Mouse (Mus musculus): ENCODE data around the gene Pbx1.
"Not testable (repeated sequence)": the region's sequence is repeated elsewhere in the genome, so short reads cannot be mapped to it uniquely, and the experiment has no call there.

Gene Pbx1

GRCm38 (mm10) chr1:168432232-168432280 is at the start of gene Pbx1:
Gene Pbx1 (minus strand): TSS chr1:168432270.
- DNase-seq (ENCODE audit: extremely low spot score, low spot score), result not testable (repeated sequence)

DNA sequence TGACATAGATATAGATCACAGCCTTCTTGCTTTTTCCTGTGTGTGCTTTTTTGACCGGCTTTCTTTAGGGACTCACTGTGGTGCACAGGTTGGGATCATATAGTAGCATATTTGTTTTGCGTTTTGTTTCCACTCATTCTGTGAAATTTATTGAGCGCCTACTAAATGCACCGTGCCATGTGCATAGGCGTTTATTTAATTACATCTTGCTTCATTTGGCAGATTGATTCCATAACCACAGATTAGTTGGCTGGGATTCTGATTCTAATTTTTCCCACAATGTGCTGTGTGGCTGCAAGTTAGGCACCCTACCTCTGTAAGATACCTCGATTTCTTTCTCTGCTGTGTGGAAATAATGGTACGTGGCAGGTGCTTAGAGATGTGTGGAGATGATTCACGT is 47.6 kb upstream of the Pbx1 start:
- no peak for DNase-seq (ENCODE audit: extremely low spot score, low spot score)

GRCm38 (mm10) chr1:168478829-168479228 is 46.8 kb upstream of the Pbx1 start:
- no peak for DNase-seq (ENCODE audit: extremely low spot score, low spot score)

DNA sequence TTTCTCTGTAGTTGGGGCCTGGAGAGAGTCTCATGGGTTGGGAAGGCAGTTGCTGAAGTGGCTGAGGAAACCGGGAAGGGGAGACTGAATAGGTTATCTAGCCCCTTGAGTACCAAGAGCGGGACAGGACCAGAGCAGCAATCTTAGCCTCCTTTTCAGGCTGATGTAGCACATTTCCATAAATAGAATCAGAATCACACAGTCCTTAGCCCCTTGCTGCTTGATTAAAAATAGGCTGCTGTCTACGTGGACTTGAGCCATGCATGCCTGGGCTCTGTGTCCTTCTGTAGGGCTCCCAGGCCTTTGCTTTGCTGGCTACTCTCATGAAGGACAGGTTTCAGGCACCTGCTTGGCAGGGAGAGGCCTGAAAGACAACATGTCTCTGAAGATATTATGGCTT is 44.8 kb upstream of the Pbx1 start:
- DNase-seq (ENCODE audit: extremely low spot score, low spot score), result no peak

DNA sequence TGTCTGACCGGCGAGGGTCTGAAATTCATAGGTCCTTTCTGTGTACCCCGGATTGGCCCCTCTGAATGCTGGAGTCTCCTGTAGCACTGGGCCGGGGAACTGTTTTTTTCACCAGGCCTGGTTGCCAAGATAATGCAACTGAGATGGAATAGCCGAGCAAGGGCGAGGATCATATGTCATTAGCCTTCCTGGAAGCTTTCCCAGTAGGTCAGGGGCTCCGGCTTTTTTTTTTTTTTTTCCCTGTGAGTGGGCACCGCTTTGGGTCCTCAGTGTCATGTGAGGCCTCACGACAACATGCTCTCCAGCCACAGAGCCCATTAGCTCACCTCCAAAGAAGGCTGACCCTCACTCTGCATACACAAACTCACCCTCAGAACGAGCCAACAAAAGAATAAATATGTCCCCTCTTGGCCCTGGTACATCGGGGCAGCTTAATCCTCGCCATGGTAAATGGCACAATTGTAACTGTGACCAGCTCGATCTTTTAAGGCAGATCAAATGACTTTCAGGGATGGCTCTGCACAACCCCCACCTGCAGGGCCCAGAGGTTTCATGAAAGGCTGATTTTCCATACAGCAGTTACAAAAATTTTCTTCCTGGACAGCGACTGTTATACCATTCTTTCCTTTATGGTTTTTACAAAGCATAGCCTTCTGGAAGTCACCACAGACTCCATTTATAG is 44.3 kb upstream of the Pbx1 start:
- DNase-seq (ENCODE audit: extremely low spot score, low spot score), result no peak

GRCm38 (mm10) chr1:168475579-168476208 is 43.6 kb upstream of the Pbx1 start:
- DNase-seq (ENCODE audit: extremely low spot score, low spot score), result no peak

DNA sequence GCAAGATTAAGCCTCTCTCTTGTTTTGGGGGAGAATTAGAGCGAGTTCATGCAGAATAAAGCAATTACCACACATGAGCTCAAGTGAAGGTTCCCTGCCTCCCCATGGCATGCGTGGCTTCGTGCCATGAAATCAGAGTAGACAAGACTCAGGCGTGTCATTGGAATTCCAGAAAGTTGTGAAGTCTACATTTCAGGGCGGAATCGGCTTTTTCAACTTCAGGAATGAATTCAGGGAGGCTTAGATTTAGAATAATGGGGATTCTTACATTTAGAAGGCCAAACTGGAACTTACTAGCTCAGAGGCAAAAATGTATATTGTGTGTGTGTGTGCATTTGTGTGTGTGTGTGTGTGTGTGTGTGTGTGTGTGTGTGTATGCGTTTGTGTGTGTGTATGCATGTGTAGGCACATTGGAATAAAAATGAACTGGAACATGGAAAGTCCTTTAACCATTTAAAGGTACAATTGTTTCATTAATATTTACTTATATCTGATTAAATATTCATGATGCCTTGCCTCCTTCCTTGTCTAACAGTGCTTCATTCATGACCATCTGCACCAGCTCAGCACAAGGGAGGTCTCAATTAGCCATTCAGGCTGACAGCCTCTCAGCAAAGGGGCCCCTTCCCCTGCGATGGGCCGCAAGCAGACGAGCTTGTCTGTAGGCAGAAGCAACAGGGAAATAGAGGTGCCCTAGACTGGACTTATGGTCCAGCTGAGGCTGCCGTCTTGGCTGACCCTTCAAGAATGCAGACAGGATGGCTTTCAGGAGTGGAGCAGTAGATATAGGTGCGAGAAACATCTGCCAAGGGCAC is 41.4 kb upstream of the Pbx1 start:
- peak; percentile 41 for DNase-seq (ENCODE audit: extremely low spot score, low spot score)

GRCm38 (mm10) chr1:168472545-168473254 is 40.6 kb upstream of the Pbx1 start:
- no peak for DNase-seq (ENCODE audit: extremely low spot score, low spot score)

- no peak for DNase-seq (ENCODE audit: extremely low spot score, low spot score)
Observed at GRCm38 (mm10) chr1:168459426-168459825, 27.4 kb upstream of the Pbx1 start.

DNA sequence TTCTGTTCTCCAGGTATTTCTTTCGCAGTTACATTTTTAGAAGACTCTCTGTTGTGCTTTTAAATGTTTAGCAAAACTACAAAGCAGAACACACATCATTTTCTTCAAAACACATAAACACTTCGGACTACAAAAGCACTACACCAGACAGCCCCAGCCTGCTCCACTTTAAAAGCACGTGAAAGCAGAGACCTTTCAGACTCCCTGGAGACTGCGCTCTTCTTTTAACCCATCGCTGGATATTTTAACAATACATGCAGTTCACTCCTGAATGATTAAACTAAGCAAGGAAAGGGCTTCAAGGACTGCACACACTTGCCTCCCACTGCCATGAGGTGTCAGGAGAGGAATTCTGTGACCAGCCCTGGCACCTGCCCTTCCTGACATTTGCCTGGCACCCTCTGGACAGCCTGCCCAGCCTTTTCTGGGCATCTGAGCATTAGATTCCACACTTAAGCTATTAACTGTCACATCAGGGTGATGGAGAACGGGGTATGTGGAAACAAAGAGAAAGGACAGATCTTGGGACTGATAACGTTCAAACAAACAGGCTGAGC is 25.2 kb upstream of the Pbx1 start:
- no peak for DNase-seq (ENCODE audit: extremely low spot score, low spot score)

DNA sequence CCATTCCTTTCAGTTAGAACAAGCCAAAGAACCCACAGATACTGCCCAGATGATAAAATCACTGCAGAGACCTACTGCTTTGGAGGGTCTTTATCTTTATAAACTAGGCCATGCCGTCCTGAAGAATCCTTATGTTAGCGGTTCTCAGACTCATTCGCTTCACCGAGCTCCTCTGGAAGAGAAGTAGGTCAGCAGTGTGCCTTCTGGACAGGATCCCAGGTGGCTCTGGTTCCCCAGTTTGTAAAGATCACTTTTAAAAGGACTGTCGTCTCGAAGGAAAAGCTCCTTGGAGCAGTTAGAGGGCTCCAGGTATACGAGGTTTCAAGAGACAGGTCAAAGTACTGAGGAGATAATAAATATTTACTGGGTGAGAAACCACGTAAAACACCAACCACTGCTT is 23.1 kb upstream of the Pbx1 start:
- DNase-seq (ENCODE audit: extremely low spot score, low spot score), result no peak

- no peak for DNase-seq (ENCODE audit: extremely low spot score, low spot score)
Observed at GRCm38 (mm10) chr1:168433671-168434070, 1.6 kb upstream of the Pbx1 start.

DNA sequence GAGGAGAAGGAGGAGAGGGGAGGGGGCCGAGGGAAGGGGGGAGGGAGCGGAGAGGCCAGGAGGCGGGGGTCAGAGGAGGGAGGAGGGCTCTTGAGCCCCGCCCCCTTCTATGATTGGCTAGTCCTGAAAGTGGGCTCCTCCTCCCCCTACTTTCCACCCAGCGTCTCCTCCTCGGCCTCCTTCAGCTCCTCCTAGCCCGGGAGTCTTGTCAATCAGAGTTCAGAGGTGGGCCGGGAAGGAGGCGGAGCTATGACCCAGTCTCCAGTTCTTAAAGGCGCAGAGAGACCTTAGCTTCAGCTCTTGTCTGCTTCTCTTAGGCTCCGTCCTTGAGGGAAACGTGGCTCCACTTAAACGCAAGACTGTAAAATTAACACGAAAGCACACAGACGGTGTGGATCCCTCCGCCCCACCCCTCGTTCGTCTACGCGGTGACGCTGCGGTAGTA is 233 bp upstream of the Pbx1 start:
- peak; percentile 90 for DNase-seq (ENCODE audit: extremely low spot score, low spot score)

GRCm38 (mm10) chr1:168431711-168432231 is 299 bp downstream of the Pbx1 start:
- peak; percentile 88 for DNase-seq (ENCODE audit: extremely low spot score, low spot score)

DNA sequence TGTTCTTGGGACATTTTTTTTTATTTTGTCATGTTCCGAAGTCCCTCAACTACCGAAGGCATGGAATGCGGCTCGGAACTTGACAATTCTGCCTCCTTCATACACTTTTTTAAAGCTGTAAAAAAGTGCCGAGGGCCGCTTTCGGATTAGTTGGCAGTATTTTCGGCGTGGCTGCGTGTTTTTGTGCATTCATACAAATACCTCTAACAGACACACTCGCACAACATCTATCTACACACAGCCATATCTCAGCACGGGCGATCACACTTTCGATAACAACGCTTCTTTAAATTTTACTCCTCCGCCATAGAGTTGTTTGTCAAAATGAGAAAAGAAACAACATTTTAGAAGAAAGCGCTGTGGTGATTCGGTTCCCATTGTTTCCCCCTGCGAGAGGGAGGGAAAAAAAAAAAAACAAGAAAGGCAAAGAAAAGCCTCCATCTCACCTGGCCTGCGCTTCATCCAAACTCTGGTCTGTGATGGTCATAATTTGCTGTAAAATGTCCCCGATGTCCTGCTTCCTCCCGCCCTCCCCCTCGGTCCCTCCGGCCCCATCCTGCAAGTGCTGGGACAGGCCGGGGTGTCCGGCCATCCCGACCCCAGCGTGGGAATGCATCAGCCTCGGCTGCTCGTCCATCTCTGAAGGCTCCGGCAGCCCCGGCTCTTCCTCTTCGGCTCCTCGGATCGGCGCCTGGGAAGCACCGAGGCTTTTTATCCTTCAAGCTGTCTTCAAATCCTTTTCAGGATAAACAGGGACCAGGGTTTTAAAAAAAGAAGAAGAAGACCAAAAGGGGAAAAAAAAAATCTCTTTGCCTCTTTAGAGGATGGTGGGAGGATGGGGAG is 981 bp downstream of the Pbx1 start:
- DNase-seq (ENCODE audit: extremely low spot score, low spot score), result peak; percentile 73

DNA sequence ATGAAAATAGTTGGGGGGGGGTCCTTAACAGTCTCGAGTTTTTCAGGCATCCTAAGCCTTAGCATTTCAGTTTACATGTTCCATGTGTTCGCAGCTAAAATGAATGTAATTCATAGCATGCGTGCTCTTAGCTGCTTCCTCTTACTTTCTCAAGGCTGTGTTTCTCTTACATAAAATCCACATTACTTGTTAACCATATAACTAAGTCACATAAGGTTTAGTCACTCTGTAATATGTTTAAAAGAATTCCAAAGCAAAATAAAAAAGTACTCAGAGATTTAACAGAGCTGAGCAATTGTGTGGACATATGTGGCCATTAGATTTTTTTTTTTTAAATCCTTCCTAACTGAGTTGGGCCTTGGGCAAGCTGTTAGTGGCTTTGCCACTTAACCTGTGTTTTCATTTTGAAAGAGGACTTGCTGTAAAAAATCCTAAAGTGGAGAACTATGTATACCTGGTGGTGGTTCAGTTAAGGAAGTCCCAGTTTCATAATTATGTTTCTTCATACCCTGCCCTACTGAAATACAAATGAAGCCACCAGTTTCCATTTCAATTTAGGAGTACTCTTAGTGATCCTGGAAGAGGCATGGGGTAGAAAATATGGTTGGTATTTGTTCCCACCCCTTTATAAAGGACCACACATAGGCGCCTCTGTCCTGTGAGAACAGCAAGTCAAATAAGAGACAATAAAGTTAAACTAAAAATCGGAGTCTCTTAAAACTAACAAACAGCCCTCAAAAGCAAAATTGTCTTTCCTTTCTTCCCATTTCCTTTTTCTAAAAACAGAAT is 2.0 kb downstream of the Pbx1 start:
- no peak for DNase-seq (ENCODE audit: extremely low spot score, low spot score)

DNA sequence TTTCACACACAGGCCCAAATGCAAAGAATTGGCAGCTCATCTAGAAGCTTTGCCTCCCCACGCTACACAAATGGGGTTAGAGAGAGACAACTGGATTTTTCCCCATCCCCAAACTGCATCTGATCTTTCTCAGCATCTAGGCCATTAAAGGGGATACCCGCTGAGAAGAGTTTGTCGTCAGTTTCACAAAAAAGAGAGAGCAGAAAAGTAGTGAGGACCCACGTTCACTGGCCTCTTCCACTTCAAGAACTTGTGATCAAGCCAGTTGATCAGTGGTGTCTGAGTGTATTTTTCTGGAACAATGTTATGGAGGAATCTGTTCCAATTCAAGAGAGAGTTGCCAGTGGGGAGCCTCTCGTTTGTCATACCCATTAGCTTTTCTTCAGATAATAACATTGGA is 2.7 kb downstream of the Pbx1 start:
- no peak for DNase-seq (ENCODE audit: extremely low spot score, low spot score)

- no peak for DNase-seq (ENCODE audit: extremely low spot score, low spot score)
Observed at GRCm38 (mm10) chr1:168428255-168428654, 3.8 kb downstream of the Pbx1 start.

DNA sequence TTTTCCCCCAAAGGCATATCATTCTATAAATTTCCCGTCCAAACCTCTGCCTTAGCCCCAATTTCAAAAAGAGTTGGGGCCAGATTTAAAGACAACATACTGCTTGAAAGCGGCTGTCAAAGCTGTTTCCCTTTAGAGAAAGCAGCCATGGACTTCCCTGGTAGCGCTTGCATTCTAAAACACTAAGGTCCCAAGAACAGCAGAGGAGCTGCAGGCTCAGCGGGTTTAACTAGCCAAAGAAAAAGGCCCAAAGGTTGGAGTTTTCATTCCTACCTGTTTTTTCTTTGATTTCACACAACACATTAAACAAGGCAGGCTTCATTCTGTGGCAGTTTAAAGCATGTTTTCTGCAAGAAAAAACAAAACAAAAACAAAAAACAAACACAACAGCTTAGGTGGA is 4.5 kb downstream of the Pbx1 start:
- no peak for DNase-seq (ENCODE audit: extremely low spot score, low spot score)

GRCm38 (mm10) chr1:168426900-168427299 is 5.2 kb downstream of the Pbx1 start:
- no peak for DNase-seq (ENCODE audit: extremely low spot score, low spot score)
